Mouse (Mus musculus) spleen, adult 2 months (tissue): ENCODE results near the gene Rp9.

Source experiments
- CTCF ChIP-seq: fragments of 200-500 bp; IDR thresholded peaks from 2 replicates; pipeline ENCODE4 v1.5.1; 2011; ENCODE audit warnings: mild to moderate bottlenecking, inconsistent platforms; ENCODE audit not compliant: insufficient read depth, insufficient read length, insufficient replicate concordance; ENCODE audit errors: extremely low read depth
- POLR2A ChIP-seq: fragments of 200-500 bp; IDR thresholded peaks from 2 replicates; pipeline ENCODE4 v1.6.1; 2011; ENCODE audit warnings: low read depth, low read length, inconsistent platforms

GRCm38 (mm10) chr9:22449209-22449608 lies 20.3 kb downstream of the Rp9 start:
- TF ChIP-seq CTCF (no peak), POLR2A (no peak)
